Mouse (Mus musculus) testis, adult 2 months (tissue): Measurements from ENCODE around the gene Ubash3b.

Source experiments
- CTCF ChIP-seq: fragments of 200-500 bp; IDR thresholded peaks from 2 replicates; pipeline ENCODE4 v1.5.1; 2012; ENCODE audit warnings: low read depth, mild to moderate bottlenecking, inconsistent platforms, low read length, moderate library complexity; ENCODE audit not compliant: control insufficient read depth, insufficient read depth, insufficient replicate concordance
- POLR2A ChIP-seq: fragments of 200-500 bp; IDR thresholded peaks from 2 replicates; pipeline ENCODE4 v1.6.1; 2012; ENCODE audit warnings: low read depth, mild to moderate bottlenecking, inconsistent platforms, low read length, moderate library complexity; ENCODE audit not compliant: control insufficient read depth

GRCm38 (mm10) chr9:41170026-41170425 lies 8.5 kb upstream of the Ubash3b start:
- TF ChIP-seq CTCF (no peak), POLR2A (no peak)
